Mouse (Mus musculus): ENCODE results near the gene Gm12789.

- TF ChIP-seq CTCF (IDR thresholded peaks at IDR 0.05; ENCODE audit: low read depth, low read length) (no peak), GATA1 (IDR thresholded peaks at IDR 0.05; ENCODE audit: borderline replicate concordance, low read length) (no peak), GATA2 (IDR thresholded peaks at IDR 0.05; ENCODE audit: borderline replicate concordance, low read depth, low read length) (no peak)
Measured at GRCm38 (mm10) chr4:101997426-101997825, 11.0 kb downstream of the Gm12789 start.
